Mouse (Mus musculus): ENCODE measurements around the gene Slc22a15. TPM values are rescaled to one million over a fixed set of nuclear protein-coding genes. Genes with fewer than 3 reads are reported as not detected.

Slc22a15 gene
- polyA plus RNA-seq, 1 experiment, result 1.8 TPM

GRCm38 (mm10) chr3:101958047-101958446 lies 33.8 kb upstream of the Slc22a15 start:
- H3K4me1 ChIP-seq (ENCODE audit: control insufficient read depth, insufficient read depth, low read length), result no peaks in the 10 kb centered on the region
- no peak for TF ChIP-seq POLR2A (IDR thresholded peaks at IDR 0.05; ENCODE audit: insufficient read depth, low read length)
- no peak for TF ChIP-seq EP300 (IDR thresholded peaks at IDR 0.05; ENCODE audit: insufficient read depth, low read depth, low read length)
- TF ChIP-seq CTCF (IDR thresholded peaks at IDR 0.05; ENCODE audit: low read depth, low read length), result no peak
- H3K27ac ChIP-seq (ENCODE audit: insufficient read depth, low read length), result no peak overlapping the region
- H3K36me3 ChIP-seq (ENCODE audit: control insufficient read depth, insufficient read depth, low read length, poor library complexity, severe bottlenecking), result no peaks in the 10 kb centered on the region
- no peak overlapping the region for H3K4me3 ChIP-seq (ENCODE audit: low read depth, low read length)
- H3K27me3 ChIP-seq (ENCODE audit: control insufficient read depth, insufficient read depth, low read length, poor library complexity, severe bottlenecking), result no peaks in the 10 kb centered on the region
- no peaks in the 10 kb centered on the region for H3K9me3 ChIP-seq (replicated peaks; ENCODE audit: control insufficient read depth, insufficient read depth, low read length, poor library complexity, severe bottlenecking)
- H3K9ac ChIP-seq (ENCODE audit: low read depth, poor library complexity, severe bottlenecking), result no peak overlapping the region

GRCm38 (mm10) chr3:101953506-101953905 lies 29.3 kb upstream of the Slc22a15 start:
- no peaks in the 10 kb centered on the region for H3K36me3 ChIP-seq (ENCODE audit: control insufficient read depth, insufficient read depth, low read length, poor library complexity, severe bottlenecking)
- H3K9me3 ChIP-seq (replicated peaks; ENCODE audit: control insufficient read depth, insufficient read depth, low read length, poor library complexity, severe bottlenecking), result no peaks in the 10 kb centered on the region
- no peak overlapping the region for H3K9ac ChIP-seq (ENCODE audit: low read depth, poor library complexity, severe bottlenecking)
- H3K4me3 ChIP-seq (ENCODE audit: low read depth, low read length), result no peak overlapping the region
- no peaks in the 10 kb centered on the region for H3K4me1 ChIP-seq (ENCODE audit: control insufficient read depth, insufficient read depth, low read length)
- no peak overlapping the region for H3K27ac ChIP-seq (ENCODE audit: insufficient read depth, low read length)
- TF ChIP-seq EP300 (IDR thresholded peaks at IDR 0.05; ENCODE audit: insufficient read depth, low read depth, low read length) (no peak), CTCF (IDR thresholded peaks at IDR 0.05; ENCODE audit: low read depth, low read length) (no peak), POLR2A (IDR thresholded peaks at IDR 0.05; ENCODE audit: insufficient read depth, low read length) (no peak)
- no peaks in the 10 kb centered on the region for H3K27me3 ChIP-seq (ENCODE audit: control insufficient read depth, insufficient read depth, low read length, poor library complexity, severe bottlenecking)

DNA sequence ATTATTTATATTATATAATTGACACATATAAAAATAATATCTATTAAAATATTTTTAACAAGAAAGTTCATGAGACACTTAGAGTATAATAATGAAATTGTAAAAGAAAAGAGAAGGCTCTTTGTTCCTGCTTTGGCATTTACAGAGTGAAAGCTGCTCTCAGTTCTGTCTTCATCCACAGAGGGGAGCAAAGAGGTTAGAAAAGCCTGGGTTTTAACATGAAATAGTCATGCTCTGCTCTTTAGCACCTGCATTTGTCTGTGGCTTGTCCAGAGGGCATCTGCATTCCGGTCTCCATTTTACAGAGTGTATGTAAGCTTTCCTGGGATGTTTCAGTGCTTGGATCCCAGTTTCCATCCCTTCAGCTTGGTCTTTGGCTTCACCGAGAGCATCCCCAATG lies 28.3 kb upstream of the Slc22a15 start:
- Histone ChIP-seq H3K4me1 (ENCODE audit: control insufficient read depth, insufficient read depth, low read length) (no peaks in the 10 kb centered on the region), H3K4me3 (ENCODE audit: low read depth, low read length) (no peak overlapping the region), H3K9ac (ENCODE audit: low read depth, poor library complexity, severe bottlenecking) (no peak overlapping the region), H3K27me3 (ENCODE audit: control insufficient read depth, insufficient read depth, low read length, poor library complexity, severe bottlenecking) (no peaks in the 10 kb centered on the region), H3K9me3 (replicated peaks; ENCODE audit: control insufficient read depth, insufficient read depth, low read length, poor library complexity, severe bottlenecking) (no peaks in the 10 kb centered on the region), H3K27ac (ENCODE audit: insufficient read depth, low read length) (no peak overlapping the region), H3K36me3 (ENCODE audit: control insufficient read depth, insufficient read depth, low read length, poor library complexity, severe bottlenecking) (no peaks in the 10 kb centered on the region)
- no peak for TF ChIP-seq EP300 (IDR thresholded peaks at IDR 0.05; ENCODE audit: insufficient read depth, low read depth, low read length)
- no peak for TF ChIP-seq POLR2A (IDR thresholded peaks at IDR 0.05; ENCODE audit: insufficient read depth, low read length)
- TF ChIP-seq CTCF (IDR thresholded peaks at IDR 0.05; ENCODE audit: low read depth, low read length), result no peak

GRCm38 (mm10) chr3:101948572-101948971 lies 24.3 kb upstream of the Slc22a15 start:
- no peak for TF ChIP-seq POLR2A (IDR thresholded peaks at IDR 0.05; ENCODE audit: insufficient read depth, low read length)
- no peak for TF ChIP-seq CTCF (IDR thresholded peaks at IDR 0.05; ENCODE audit: low read depth, low read length)
- no peak for TF ChIP-seq EP300 (IDR thresholded peaks at IDR 0.05; ENCODE audit: insufficient read depth, low read depth, low read length)
- no peaks in the 10 kb centered on the region for H3K9me3 ChIP-seq (replicated peaks; ENCODE audit: control insufficient read depth, insufficient read depth, low read length, poor library complexity, severe bottlenecking)
- H3K4me1 ChIP-seq (ENCODE audit: control insufficient read depth, insufficient read depth, low read length), result no peaks in the 10 kb centered on the region
- no peaks in the 10 kb centered on the region for H3K36me3 ChIP-seq (ENCODE audit: control insufficient read depth, insufficient read depth, low read length, poor library complexity, severe bottlenecking)
- H3K27me3 ChIP-seq (ENCODE audit: control insufficient read depth, insufficient read depth, low read length, poor library complexity, severe bottlenecking), result no peaks in the 10 kb centered on the region
- H3K4me3 ChIP-seq (ENCODE audit: low read depth, low read length), result no peak overlapping the region
- no peak overlapping the region for H3K27ac ChIP-seq (ENCODE audit: insufficient read depth, low read length)
- H3K9ac ChIP-seq (ENCODE audit: low read depth, poor library complexity, severe bottlenecking), result no peak overlapping the region

DNA sequence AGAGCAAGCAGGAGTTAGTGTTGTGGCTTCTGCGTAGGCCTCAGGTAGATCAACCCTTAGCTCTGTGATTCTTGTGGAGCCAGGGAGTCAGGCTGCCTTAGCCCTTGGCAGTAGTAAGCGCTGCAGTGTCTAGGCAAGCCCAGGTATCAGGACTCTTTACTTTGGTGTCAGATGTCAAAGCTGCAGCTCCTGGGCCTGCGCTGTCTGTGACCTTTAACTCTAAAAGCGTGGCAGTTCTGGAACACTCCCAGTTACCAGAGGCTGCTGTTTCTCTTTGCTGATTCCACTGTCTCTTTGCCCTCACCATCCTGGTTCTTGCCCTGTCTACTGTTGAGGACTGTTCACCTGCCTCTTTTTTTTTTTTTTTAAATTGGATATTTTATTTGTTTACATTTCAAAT lies 23.0 kb upstream of the Slc22a15 start:
- Histone ChIP-seq H3K27ac (ENCODE audit: insufficient read depth, low read length) (no peak overlapping the region), H3K9ac (ENCODE audit: low read depth, poor library complexity, severe bottlenecking) (no peak overlapping the region), H3K4me3 (ENCODE audit: low read depth, low read length) (no peak overlapping the region), H3K4me1 (ENCODE audit: control insufficient read depth, insufficient read depth, low read length) (no peaks in the 10 kb centered on the region), H3K9me3 (replicated peaks; ENCODE audit: control insufficient read depth, insufficient read depth, low read length, poor library complexity, severe bottlenecking) (no peaks in the 10 kb centered on the region), H3K36me3 (ENCODE audit: control insufficient read depth, insufficient read depth, low read length, poor library complexity, severe bottlenecking) (no peaks in the 10 kb centered on the region), H3K27me3 (ENCODE audit: control insufficient read depth, insufficient read depth, low read length, poor library complexity, severe bottlenecking) (no peaks in the 10 kb centered on the region)
- TF ChIP-seq CTCF (IDR thresholded peaks at IDR 0.05; ENCODE audit: low read depth, low read length), result no peak
- TF ChIP-seq POLR2A (IDR thresholded peaks at IDR 0.05; ENCODE audit: insufficient read depth, low read length), result no peak

DNA sequence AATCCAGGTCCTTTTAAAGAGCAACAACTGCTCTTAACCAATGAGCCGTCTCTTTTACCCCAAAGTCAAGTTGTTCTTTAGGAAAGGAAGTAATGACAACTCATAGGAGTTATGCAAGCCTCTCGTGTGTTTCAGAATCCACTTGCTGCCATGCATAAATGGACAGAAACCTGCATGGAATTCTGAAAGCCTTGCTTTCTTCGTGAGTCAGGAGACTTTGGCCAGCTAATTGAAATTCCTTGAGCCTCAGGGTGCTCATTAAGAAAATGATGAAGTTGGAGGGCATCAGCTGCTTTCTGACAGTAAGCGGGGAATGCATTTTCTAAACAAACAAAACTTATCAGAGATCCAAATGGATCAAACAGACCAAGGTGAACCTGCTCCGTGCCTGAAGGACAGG lies 21.0 kb upstream of the Slc22a15 start:
- Histone ChIP-seq H3K27ac (ENCODE audit: insufficient read depth, low read length) (no peak overlapping the region), H3K36me3 (ENCODE audit: control insufficient read depth, insufficient read depth, low read length, poor library complexity, severe bottlenecking) (no peaks in the 10 kb centered on the region), H3K9me3 (replicated peaks; ENCODE audit: control insufficient read depth, insufficient read depth, low read length, poor library complexity, severe bottlenecking) (no peaks in the 10 kb centered on the region), H3K4me1 (ENCODE audit: control insufficient read depth, insufficient read depth, low read length) (no peaks in the 10 kb centered on the region), H3K27me3 (ENCODE audit: control insufficient read depth, insufficient read depth, low read length, poor library complexity, severe bottlenecking) (no peaks in the 10 kb centered on the region), H3K4me3 (ENCODE audit: low read depth, low read length) (no peak overlapping the region), H3K9ac (ENCODE audit: low read depth, poor library complexity, severe bottlenecking) (no peak overlapping the region)
- no peak for TF ChIP-seq EP300 (IDR thresholded peaks at IDR 0.05; ENCODE audit: insufficient read depth, low read depth, low read length)
- TF ChIP-seq POLR2A (IDR thresholded peaks at IDR 0.05; ENCODE audit: insufficient read depth, low read length), result no peak
- no peak for TF ChIP-seq CTCF (IDR thresholded peaks at IDR 0.05; ENCODE audit: low read depth, low read length)
